Mouse (Mus musculus) myocyte (in vitro differentiated cells): Measurements from ENCODE around the gene Nsmf. TPM values are rescaled to one million over a fixed set of nuclear protein-coding genes. Genes with fewer than 3 reads are reported as not detected.

Experiments
- H3K27me3 ChIP-seq: one replicate; pipeline ENCODE4 v1.6.1; 2011; ENCODE audit not compliant: control insufficient read depth, insufficient read depth, insufficient read length
- H3K36me3 ChIP-seq: one replicate; pipeline ENCODE4 v1.6.1; 2011; ENCODE audit not compliant: control insufficient read depth, insufficient read depth
- H3K4me2 ChIP-seq: one replicate; pipeline ENCODE4 v1.6.1; 2011; ENCODE audit warnings: low read depth, control low read depth
- H3K4me3 ChIP-seq: one replicate; pipeline ENCODE4 v1.5.1; 2011; ENCODE audit warnings: mild to moderate bottlenecking, control low read depth, moderate library complexity
- H3K79me2 ChIP-seq: one replicate; pipeline ENCODE4 v1.6.1; 2011; ENCODE audit not compliant: control insufficient read depth, insufficient read depth
- H3ac ChIP-seq: one replicate; pipeline ENCODE4 v1.6.1; 2011; ENCODE audit not compliant: control insufficient read depth, insufficient read length
- CEBPB ChIP-seq: IDR thresholded peaks from 2 replicates; pipeline ENCODE4 v1.6.1; 2011; ENCODE audit warnings: mild to moderate bottlenecking, moderate library complexity; ENCODE audit not compliant: poor library complexity, insufficient read depth, severe bottlenecking
- E2F4 ChIP-seq: IDR thresholded peaks from one replicate; pipeline ENCODE4 v1.6.1; 2011; ENCODE audit warnings: mild to moderate bottlenecking, control low read depth, moderate library complexity; ENCODE audit not compliant: insufficient read depth
- MAX ChIP-seq: IDR thresholded peaks from one replicate; pipeline ENCODE4 v1.6.1; 2011; ENCODE audit warnings: low read depth, mild to moderate bottlenecking, control low read depth
- MYOD1 ChIP-seq, 3 experiments: IDR thresholded peaks; one replicate each; pipeline ENCODE4 v1.6.1; 2011; ENCODE audit warnings: control low read depth in 2 of 3, low read depth in 2 of 3, mild to moderate bottlenecking in 2 of 3, moderate library complexity in 1 of 3; ENCODE audit not compliant: insufficient read length in 2 of 3, control insufficient read depth in 1 of 3
- MYOG ChIP-seq, 3 experiments: IDR thresholded peaks; one replicate each; pipeline ENCODE4 v1.6.1; 2011; ENCODE audit warnings: control low read depth in 2 of 3, low read depth in 2 of 3, mild to moderate bottlenecking in 2 of 3; ENCODE audit not compliant: insufficient read length in 2 of 3, control insufficient read depth in 1 of 3, insufficient read depth in 1 of 3
- POLR2A ChIP-seq: IDR thresholded peaks from one replicate; pipeline ENCODE4 v1.6.1; 2011; ENCODE audit warnings: low read depth, mild to moderate bottlenecking, control low read depth, moderate library complexity; ENCODE audit not compliant: insufficient read length
- POLR2AphosphoS2 ChIP-seq: IDR thresholded peaks from one replicate; pipeline ENCODE4 v1.6.1; 2011; ENCODE audit warnings: low read depth, control low read depth; ENCODE audit not compliant: insufficient read length
- REST ChIP-seq: IDR thresholded peaks from one replicate; pipeline ENCODE4 v1.6.1; 2011; ENCODE audit warnings: mild to moderate bottlenecking, control low read depth, moderate library complexity; ENCODE audit not compliant: insufficient read depth, insufficient read length
- SRF ChIP-seq: IDR thresholded peaks from one replicate; pipeline ENCODE4 v1.6.1; 2011; ENCODE audit warnings: low read depth; ENCODE audit not compliant: control insufficient read depth, insufficient read length
- TCF12 ChIP-seq: IDR thresholded peaks from one replicate; pipeline ENCODE4 v1.6.1; 2011; ENCODE audit warnings: mild to moderate bottlenecking, control low read depth; ENCODE audit not compliant: poor library complexity, insufficient read depth, severe bottlenecking
- TCF3 ChIP-seq: IDR thresholded peaks from one replicate; pipeline ENCODE4 v1.6.1; 2011; ENCODE audit warnings: low read depth, control low read depth; ENCODE audit not compliant: insufficient read length
- USF1 ChIP-seq: IDR thresholded peaks from one replicate; pipeline ENCODE4 v1.6.1; 2011; ENCODE audit warnings: low read depth, mild to moderate bottlenecking, control low read depth, moderate library complexity
- polyA plus RNA-seq: library from polyadenylated mRNA; unstranded; fragments of >200 nt; fragmentation: generic; extraction: Trizol; gene quantifications from one replicate; pipeline ENCODE4 v1.2.1, GENCODE M21; 2012; ENCODE audit warnings: missing spikeins

Gene Nsmf
- polyA plus RNA-seq, 1 experiment = 33.7 TPM

DNA sequence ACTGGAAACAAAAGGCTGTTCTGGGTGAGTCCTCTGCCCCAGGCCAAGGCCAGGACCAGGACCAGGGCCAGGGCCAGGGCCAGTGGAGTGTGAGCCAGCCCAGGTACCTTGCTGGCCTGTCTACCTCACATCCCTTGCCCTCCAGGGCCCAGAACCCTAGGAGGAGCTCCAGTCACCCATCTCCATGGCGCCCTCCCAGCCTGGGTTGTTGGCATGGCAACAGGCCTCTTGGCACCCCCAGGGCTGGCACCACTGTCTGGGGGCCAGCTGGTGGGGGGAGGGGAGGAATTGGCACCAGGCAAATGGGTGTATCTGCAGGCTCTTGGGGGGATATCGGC, 882 bp downstream of the Nsmf start:
- H3K27me3 ChIP-seq = no peaks in the 10 kb centered on the region
- H3K79me2 ChIP-seq = peaks cover 6% of the 10 kb centered on the region
- H3K36me3 ChIP-seq = no peaks in the 10 kb centered on the region
- peak overlapping the region; percentile 70 for H3K4me3 ChIP-seq
- H3K4me2 ChIP-seq = peak overlapping the region; percentile 94
- peak overlapping the region; percentile 30 for H3ac ChIP-seq
- no peak for TF ChIP-seq MYOG (IDR thresholded peaks at IDR 0.05; ENCODE audit: control insufficient read depth in 1 of 3, insufficient read depth in 1 of 3, insufficient read length in 2 of 3, low read depth in 2 of 3)
- no peak for TF ChIP-seq E2F4
- TF ChIP-seq MAX = no peak
- no peak for TF ChIP-seq TCF3
- TF ChIP-seq REST = no peak
- no peak for TF ChIP-seq USF1
- TF ChIP-seq POLR2AphosphoS2 = no peak
- no peak for TF ChIP-seq POLR2A
- no peak for TF ChIP-seq CEBPB
- TF ChIP-seq SRF = no peak
- no peak for TF ChIP-seq MYOD1 (IDR thresholded peaks at IDR 0.05; ENCODE audit: control insufficient read depth in 1 of 3, insufficient read length in 2 of 3, low read depth in 2 of 3)
- TF ChIP-seq TCF12 = no peak

DNA sequence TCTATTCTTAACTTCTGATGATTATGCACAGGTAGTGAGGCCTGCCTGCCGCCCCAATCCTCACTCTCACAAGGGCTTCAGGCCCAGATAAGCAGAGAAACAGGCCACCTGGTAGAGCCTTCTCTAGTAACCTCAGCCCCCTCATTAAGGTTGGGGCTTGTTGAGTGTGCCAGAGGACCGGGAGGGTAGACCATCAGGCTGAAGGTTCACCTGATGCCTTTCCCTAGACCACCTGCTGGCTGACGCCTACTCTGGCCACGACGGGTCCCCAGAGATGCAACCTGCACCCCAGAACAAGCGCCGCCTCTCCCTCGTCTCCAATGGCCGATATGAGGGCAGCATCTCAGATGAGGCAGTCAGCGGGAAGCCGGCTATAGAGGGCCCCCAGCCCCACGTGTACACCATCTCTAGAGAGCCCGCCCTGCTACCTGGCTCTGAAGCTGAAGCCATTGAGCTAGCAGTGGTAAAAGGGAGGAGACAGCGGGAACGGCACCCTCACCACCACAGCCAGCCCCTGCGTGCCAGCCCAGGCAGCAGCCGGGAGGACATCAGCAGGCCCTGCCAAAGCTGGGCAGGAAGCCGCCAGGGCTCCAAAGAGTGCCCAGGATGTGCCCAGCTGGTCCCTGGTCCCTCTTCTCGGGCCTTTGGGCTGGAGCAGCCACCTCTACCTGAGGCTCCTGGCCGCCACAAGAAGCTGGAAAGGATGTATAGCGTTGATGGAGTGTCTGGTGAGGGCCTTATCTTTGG, 1.4 kb downstream of the Nsmf start:
- H3K4me3 ChIP-seq = peak overlapping the region; percentile 70
- H3K79me2 ChIP-seq = peaks cover 6% of the 10 kb centered on the region
- H3ac ChIP-seq = no peak overlapping the region
- TF ChIP-seq E2F4 = no peak
- TF ChIP-seq USF1 = no peak
- TF ChIP-seq POLR2A = no peak
- TF ChIP-seq TCF12 = no peak
- TF ChIP-seq SRF = no peak
- no peaks in the 10 kb centered on the region for H3K36me3 ChIP-seq
- peak overlapping the region; percentile 94 for H3K4me2 ChIP-seq
- H3K27me3 ChIP-seq = no peaks in the 10 kb centered on the region

DNA sequence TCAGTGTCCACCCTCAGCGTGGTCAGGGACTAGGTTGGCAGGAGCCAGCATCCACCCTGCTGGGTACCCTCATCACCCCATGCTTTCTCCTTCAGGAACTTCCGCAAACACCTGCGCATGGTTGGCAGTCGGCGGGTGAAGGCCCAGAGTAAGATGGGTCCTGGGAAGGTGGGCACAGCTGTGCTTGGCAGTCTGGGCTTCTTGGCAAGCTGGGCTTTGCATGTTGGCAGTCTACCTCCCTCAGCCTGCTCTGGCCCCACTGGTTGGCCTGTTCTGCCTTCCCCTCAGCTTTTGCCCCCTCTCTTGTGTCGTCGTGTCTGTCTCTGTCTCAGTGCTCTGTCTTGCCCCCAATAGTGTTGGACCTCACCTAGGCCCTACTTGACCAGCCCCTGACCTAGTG, 4.8 kb downstream of the Nsmf start:
- no peak overlapping the region for H3ac ChIP-seq
- no peak overlapping the region for H3K4me3 ChIP-seq
- no peaks in the 10 kb centered on the region for H3K36me3 ChIP-seq
- TF ChIP-seq TCF3 = no peak
- peaks cover 6% of the 10 kb centered on the region for H3K79me2 ChIP-seq
- no peak overlapping the region for H3K4me2 ChIP-seq
- no peaks in the 10 kb centered on the region for H3K27me3 ChIP-seq

DNA sequence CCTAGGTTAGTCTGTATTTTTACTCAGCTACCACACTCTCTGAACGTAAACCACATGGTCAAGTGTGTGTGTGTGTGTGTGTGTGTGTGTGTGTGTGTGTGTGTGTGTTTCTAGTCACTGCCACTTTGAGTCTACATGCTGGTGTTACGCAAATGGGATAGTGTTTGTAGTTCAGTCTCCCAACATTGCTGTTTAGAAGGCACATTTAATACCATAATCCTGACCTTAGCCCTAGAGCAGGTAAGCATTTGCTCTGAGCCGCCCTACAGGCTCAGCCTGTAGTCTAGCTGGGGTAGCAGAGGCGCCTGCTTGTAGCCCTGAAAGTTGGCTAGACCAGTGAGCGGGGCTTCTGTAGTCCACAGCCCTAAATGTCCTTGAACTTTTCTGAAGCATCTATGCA, 9.4 kb downstream of the Nsmf start:
- no peak overlapping the region for H3ac ChIP-seq

DNA sequence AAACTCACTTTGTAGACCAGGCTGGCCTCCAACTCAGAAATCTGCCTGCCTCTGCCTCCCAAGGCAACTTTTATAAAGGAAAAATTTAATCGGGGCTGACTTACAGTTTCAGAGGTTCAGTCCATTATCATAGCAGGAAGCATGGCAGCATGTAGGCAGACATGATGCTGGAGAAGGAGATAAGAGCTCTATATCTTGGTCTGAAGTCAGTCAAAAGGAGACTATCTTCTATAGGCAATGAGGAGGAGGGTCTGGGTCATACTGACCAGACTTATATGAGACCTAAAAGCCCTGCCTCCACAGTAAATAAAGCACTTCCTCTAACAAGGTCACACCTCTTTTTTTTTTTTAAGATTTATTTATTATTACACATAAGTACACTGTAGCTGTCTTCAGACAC, 10.1 kb downstream of the Nsmf start:
- Histone ChIP-seq H3K36me3 (no peaks in the 10 kb centered on the region), H3K4me2 (no peak overlapping the region), H3K79me2 (no peaks in the 10 kb centered on the region), H3ac (no peak overlapping the region), H3K4me3 (no peak overlapping the region), H3K27me3 (no peaks in the 10 kb centered on the region)
- TF ChIP-seq TCF12 (no peak), USF1 (no peak), MYOG (IDR thresholded peaks at IDR 0.05; ENCODE audit: control insufficient read depth in 1 of 3, insufficient read depth in 1 of 3, insufficient read length in 2 of 3, low read depth in 2 of 3) (no peak), REST (no peak), MAX (no peak)

More for the DNA sequence above, 9.4 kb downstream of the Nsmf start:
- H3K79me2 ChIP-seq = no peaks in the 10 kb centered on the region
- H3K4me3 ChIP-seq = no peak overlapping the region
- TF ChIP-seq REST (no peak), TCF3 (no peak), SRF (no peak), USF1 (no peak), MYOD1 (IDR thresholded peaks at IDR 0.05; ENCODE audit: control insufficient read depth in 1 of 3, insufficient read length in 2 of 3, low read depth in 2 of 3) (no peak), MYOG (IDR thresholded peaks at IDR 0.05; ENCODE audit: control insufficient read depth in 1 of 3, insufficient read depth in 1 of 3, insufficient read length in 2 of 3, low read depth in 2 of 3) (no peak), MAX (no peak), TCF12 (no peak), CEBPB (no peak), POLR2AphosphoS2 (no peak), POLR2A (no peak), E2F4 (no peak)
- no peak overlapping the region for H3K4me2 ChIP-seq
- H3K27me3 ChIP-seq = no peaks in the 10 kb centered on the region
- H3K36me3 ChIP-seq = no peaks in the 10 kb centered on the region
